Mouse (Mus musculus) thymus, adult 2 months (tissue): ENCODE results near the gene Ube2l6. TPM values are rescaled to one million over a fixed set of nuclear protein-coding genes. Genes with fewer than 3 reads are reported as not detected.

Source experiments
- DNase-seq: peaks from one replicate; pipeline ENCODE4 v3.0.0; 2021
- H3K27ac ChIP-seq: fragments of 200-500 bp; 2 replicates; pipeline ENCODE4 v1.5.1; 2012; ENCODE audit warnings: low read length, control low read depth; ENCODE audit not compliant: control insufficient read depth, insufficient read depth
- H3K27me3 ChIP-seq: fragments of 200-500 bp; 2 replicates; pipeline ENCODE4 v1.6.1; 2012; ENCODE audit warnings: mild to moderate bottlenecking, low read length, moderate library complexity, mixed read lengths; ENCODE audit not compliant: control insufficient read depth, insufficient read depth
- H3K36me3 ChIP-seq: fragments of 200-500 bp; 2 replicates; pipeline ENCODE4 v1.6.1; 2012; ENCODE audit warnings: mild to moderate bottlenecking, low read length, moderate library complexity; ENCODE audit not compliant: control insufficient read depth, insufficient read depth
- H3K4me1 ChIP-seq: fragments of 200-500 bp; replicated peaks from 2 replicates; pipeline ENCODE4 v1.6.1; 2012; ENCODE audit warnings: low read length; ENCODE audit not compliant: control insufficient read depth, insufficient read depth
- H3K4me3 ChIP-seq: fragments of 200-500 bp; 2 replicates; pipeline ENCODE4 v1.5.1; 2012; ENCODE audit warnings: mild to moderate bottlenecking, low read length, control low read depth, moderate library complexity; ENCODE audit not compliant: control insufficient read depth, insufficient read depth
- CTCF ChIP-seq: fragments of 200-500 bp; IDR thresholded peaks from 2 replicates; pipeline ENCODE4 v1.5.1; 2012; ENCODE audit warnings: mild to moderate bottlenecking, control low read depth, low read length, moderate library complexity, borderline replicate concordance; ENCODE audit not compliant: control insufficient read depth, poor library complexity, insufficient read depth; ENCODE audit errors: extremely low read depth
- POLR2A ChIP-seq: fragments of 200-500 bp; IDR thresholded peaks from 2 replicates; pipeline ENCODE4 v1.6.1; 2012; ENCODE audit warnings: mild to moderate bottlenecking, low read length, control low read depth, moderate library complexity; ENCODE audit not compliant: control insufficient read depth, poor library complexity, insufficient read depth; ENCODE audit errors: extremely low read depth
- WGBS: fragments of 180-500 bp; shearing (Covaris S2); methylation state at CpG from one replicate; pipeline ENCODE4 v1.1.7; 2018; 5-methylcytosine and 5-hydroxymethylcytosine counted together
- polyA plus RNA-seq: library from polyadenylated mRNA; depleted of rRNA; stranded (reverse); fragments of >200 nt; gene quantifications from 2 replicates; pipeline ENCODE4 v1.2.3, GENCODE M21; 2012

Ube2l6 gene
- polyA plus RNA-seq, 1 experiment: 35.3 TPM

- Histone ChIP-seq H3K27ac (no peak overlapping the region), H3K27me3 (no peaks in the 10 kb centered on the region), H3K4me3 (no peak overlapping the region), H3K4me1 (no peaks in the 10 kb centered on the region), H3K36me3 (no peaks in the 10 kb centered on the region)
- no peak for TF ChIP-seq CTCF
- TF ChIP-seq POLR2A: no peak
- DNase-seq: no peak
- 91% methylated on average over 3 of the region's 3 CpGs for WGBS
Measured at GRCm38 (mm10) chr2:84761309-84761708, 37.3 kb upstream of the Ube2l6 start.

- Histone ChIP-seq H3K4me1 (no peaks in the 10 kb centered on the region), H3K27me3 (no peaks in the 10 kb centered on the region), H3K4me3 (no peak overlapping the region), H3K27ac (no peak overlapping the region), H3K36me3 (no peaks in the 10 kb centered on the region)
- DNase-seq: no peak
- WGBS: 85% methylated on average over 1 of the region's 1 CpGs
- no peak for TF ChIP-seq POLR2A
- TF ChIP-seq CTCF: no peak
Measured at GRCm38 (mm10) chr2:84761840-84762239, 36.8 kb upstream of the Ube2l6 start.

GRCm38 (mm10) chr2:84762295-84762694 lies 36.3 kb upstream of the Ube2l6 start:
- no peaks in the 10 kb centered on the region for H3K4me1 ChIP-seq
- TF ChIP-seq CTCF (no peak), POLR2A (no peak)
- H3K27me3 ChIP-seq: no peaks in the 10 kb centered on the region
- H3K4me3 ChIP-seq: no peak overlapping the region
- 76% methylated on average over 4 of the region's 4 CpGs for WGBS
- H3K36me3 ChIP-seq: no peaks in the 10 kb centered on the region
- no peak overlapping the region for H3K27ac ChIP-seq
- DNase-seq: no peak

- no peak for TF ChIP-seq POLR2A
- TF ChIP-seq CTCF: no peak
- DNase-seq: no peak
- Histone ChIP-seq H3K27ac (no peak overlapping the region), H3K4me3 (no peak overlapping the region), H3K4me1 (no peaks in the 10 kb centered on the region), H3K36me3 (no peaks in the 10 kb centered on the region), H3K27me3 (no peaks in the 10 kb centered on the region)
- WGBS: 58% methylated on average over 1 of the region's 1 CpGs
Measured at GRCm38 (mm10) chr2:84762818-84763217, 35.8 kb upstream of the Ube2l6 start.

GRCm38 (mm10) chr2:84770501-84770900 lies 28.1 kb upstream of the Ube2l6 start:
- 78% methylated on average over 6 of the region's 6 CpGs for WGBS
- Histone ChIP-seq H3K36me3 (no peaks in the 10 kb centered on the region), H3K27ac (no peak overlapping the region), H3K27me3 (no peaks in the 10 kb centered on the region; the same call in 1 of the 2 replicates), H3K4me1 (no peaks in the 10 kb centered on the region), H3K4me3 (no peak overlapping the region)
- no peak for DNase-seq
- no peak for TF ChIP-seq CTCF
- TF ChIP-seq POLR2A: no peak

- H3K4me3 ChIP-seq: no peak overlapping the region
- H3K4me1 ChIP-seq: no peaks in the 10 kb centered on the region
- no peaks in the 10 kb centered on the region; the same call in 1 of the 2 replicates for H3K27me3 ChIP-seq
- H3K27ac ChIP-seq: no peak overlapping the region
- no peaks in the 10 kb centered on the region for H3K36me3 ChIP-seq
- no peak for DNase-seq
- WGBS: 86% methylated on average over 4 of the region's 4 CpGs
- TF ChIP-seq CTCF (no peak), POLR2A (no peak)
Measured at GRCm38 (mm10) chr2:84772454-84772853, 26.2 kb upstream of the Ube2l6 start.

GRCm38 (mm10) chr2:84773195-84773594 lies 25.4 kb upstream of the Ube2l6 start:
- H3K36me3 ChIP-seq: no peaks in the 10 kb centered on the region
- no peak overlapping the region for H3K4me3 ChIP-seq
- no peaks in the 10 kb centered on the region for H3K4me1 ChIP-seq
- H3K27me3 ChIP-seq: no peaks in the 10 kb centered on the region; the same call in 1 of the 2 replicates
- no peak overlapping the region for H3K27ac ChIP-seq
- 87% methylated on average over 5 of the region's 5 CpGs for WGBS
- TF ChIP-seq POLR2A (no peak), CTCF (no peak)
- no peak for DNase-seq
